Mouse (Mus musculus) 3134 (cell line): ENCODE results near the gene Shpk.

ENCODE experiments used
- DNase-seq: peaks from one replicate; pipeline ENCODE4 v3.0.0-alpha.2; 2011; ENCODE audit warnings: low spot score; ENCODE audit not compliant: insufficient read length; ENCODE audit errors: extremely low read depth

Shpk gene

GRCm38 (mm10) chr11:73199230-73199712, at the start of gene Shpk:
Gene Shpk, plus strand, starts transcription at chr11:73199460.
- peak; percentile 89 for DNase-seq

DNA sequence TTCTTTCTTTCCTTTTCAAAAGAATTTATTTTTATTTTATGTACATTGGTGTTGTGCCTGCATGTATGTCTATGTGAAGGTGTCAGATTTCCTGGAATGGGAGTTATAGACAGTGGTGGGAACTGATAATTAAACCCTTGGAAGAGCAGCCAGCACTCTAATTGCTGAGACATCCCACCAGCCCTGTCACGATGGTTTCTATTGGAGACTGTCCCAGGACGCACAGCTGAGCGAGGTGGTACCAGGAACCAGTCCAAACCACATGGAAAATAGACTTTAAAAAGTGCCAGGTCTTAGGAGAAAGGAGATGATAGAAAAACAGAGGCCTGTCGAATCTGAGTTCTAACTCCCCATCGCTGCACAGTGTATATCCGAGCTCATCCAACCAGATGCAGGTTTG, 44.2 kb upstream of the Shpk start:
- no peak for DNase-seq

DNA sequence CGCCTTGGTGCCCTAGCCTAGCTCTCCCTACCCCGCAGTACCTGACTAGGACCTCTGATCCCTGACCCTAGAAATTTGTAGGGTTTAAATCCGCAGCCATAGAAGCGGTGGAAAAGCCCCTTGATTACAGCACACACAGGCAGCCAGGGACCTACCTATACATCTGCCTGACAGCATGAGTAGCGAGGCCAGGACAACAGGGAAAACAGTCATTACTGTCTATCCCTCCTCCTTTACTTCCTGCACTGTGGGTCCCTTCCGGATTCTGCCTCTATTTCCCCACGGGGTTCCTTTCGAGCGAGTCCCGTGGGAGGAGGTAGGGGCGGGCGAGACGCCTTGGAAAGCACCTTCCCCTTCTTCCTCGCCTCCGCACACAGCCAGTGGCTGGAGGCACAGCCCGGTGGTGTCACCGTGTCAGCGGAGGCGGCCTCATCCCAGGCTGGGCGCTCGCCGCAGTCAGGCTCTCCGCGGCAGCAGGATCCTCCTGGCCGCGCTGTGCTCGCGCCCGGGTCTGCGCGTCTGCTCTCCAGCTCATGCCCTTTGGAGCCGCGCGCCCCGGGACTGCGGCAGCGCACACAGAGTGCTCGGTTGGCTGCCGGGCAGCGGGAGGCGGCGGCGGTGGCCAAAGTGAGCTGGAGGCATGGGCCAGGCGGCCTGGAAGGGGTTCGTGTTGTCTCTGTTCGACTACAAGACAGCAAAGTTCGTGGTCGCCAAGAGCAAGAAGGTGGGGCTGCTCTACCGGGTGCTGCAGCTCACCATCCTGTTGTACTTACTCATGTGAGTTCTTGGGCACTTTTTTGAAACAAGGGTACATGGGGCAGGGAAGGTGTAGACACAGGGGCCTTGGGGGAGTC, 39.1 kb upstream of the Shpk start, which contains the start of gene P2rx5:
Gene P2rx5, plus strand, starts transcription at position 465 of the 854 bp plus-strand sequence.
- DNase-seq = no peak

DNA sequence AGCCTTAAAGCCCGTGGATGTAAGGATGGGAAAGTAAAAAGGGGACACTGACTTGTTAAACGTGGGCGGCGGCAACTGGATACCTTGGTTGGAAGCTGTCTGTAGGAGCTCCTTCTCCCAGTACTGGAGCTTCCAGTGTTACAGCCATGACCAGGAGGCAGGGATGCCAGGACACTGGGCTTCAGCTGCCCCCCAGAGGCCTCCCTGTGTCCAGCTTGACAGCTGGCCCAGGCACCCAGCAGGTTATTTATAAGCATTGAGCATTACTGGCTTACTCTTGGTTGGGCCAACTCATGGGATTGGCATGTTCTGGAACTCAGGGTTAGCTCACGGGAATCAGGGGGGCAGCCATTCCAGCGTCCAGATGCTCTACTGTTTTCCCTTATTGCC, 38.5 kb upstream of the Shpk start:
- peak; percentile 76 for DNase-seq

- DNase-seq = peak; percentile 47
Observed at GRCm38 (mm10) chr11:73161616-73162015, 37.6 kb upstream of the Shpk start.

DNA sequence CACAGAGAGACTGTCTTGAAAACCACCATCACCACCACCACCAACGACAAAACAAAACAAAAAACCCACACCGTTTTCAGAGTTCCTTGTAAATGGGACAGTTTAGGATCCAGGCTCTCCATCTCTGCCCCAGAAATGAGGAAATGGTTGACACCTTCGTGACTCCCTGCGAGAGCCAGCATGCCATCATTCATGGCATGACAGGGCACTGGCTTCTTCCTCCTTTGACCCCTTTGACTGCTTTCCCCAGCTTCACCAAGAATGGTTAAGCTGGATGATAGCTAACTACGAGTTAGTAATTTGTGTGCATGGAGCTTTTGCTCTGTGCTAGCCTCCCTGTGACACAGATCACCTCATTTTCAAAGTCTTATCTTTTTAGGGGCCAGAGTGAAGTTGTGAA, 37.0 kb upstream of the Shpk start:
- no peak for DNase-seq

DNA sequence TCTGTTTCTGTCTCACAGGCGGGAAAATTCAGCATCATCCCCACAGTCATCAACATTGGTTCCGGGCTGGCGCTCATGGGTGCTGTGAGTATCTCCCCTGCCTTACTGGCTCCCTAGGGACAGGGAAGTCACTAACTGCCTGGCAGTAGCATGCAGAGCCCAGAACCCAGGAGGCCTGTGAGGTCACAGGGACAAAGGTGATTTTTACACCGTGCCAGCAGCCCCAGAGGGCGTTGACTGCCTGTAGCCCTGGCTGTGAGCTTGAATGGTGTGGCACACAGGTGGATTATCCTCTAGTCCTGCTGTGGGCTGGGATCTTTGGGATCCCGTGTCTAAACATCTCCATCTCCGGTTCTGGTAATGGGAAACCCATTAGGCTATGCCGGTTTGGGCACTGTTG, 31.2 kb upstream of the Shpk start:
- no peak for DNase-seq

DNA sequence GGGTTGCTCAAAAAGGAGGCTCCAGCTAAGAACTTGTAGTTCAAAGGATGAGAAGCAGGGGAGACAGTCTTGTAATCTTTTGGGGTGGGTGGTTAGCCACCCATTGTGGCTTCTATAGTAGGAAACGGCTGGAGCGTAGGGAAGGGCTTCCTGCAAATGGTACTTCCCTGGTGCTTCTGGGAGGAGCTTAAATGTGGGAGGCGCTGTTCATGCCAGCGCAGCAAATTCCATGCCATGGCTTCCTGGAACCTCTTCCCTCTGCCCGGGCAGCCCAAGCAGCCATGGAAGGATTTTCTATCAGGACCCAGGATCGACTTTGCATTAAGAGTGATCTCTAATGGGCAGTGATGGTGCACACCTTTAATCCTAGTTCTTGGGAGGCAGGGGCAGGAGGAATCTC, 30.7 kb upstream of the Shpk start:
- DNase-seq = no peak

- DNase-seq = no peak
Observed at GRCm38 (mm10) chr11:73169231-73169630, 30.0 kb upstream of the Shpk start.

- no peak for DNase-seq
Observed at GRCm38 (mm10) chr11:73172186-73172585, 27.1 kb upstream of the Shpk start.

- DNase-seq = no peak
Observed at GRCm38 (mm10) chr11:73175612-73176011, 23.6 kb upstream of the Shpk start.

GRCm38 (mm10) chr11:73176186-73176585, 23.1 kb upstream of the Shpk start:
- no peak for DNase-seq

- peak; percentile 99 for DNase-seq
Observed at GRCm38 (mm10) chr11:73176608-73177508, 22.4 kb upstream of the Shpk start, which contains the start of the genes Emc6 and Tax1bp3. Gene Emc6, minus strand, starts transcription at chr11:73177037. Gene Tax1bp3, plus strand, starts transcription at chr11:73177083.

- peak; percentile 92 for DNase-seq
Observed at GRCm38 (mm10) chr11:73177509-73177875, 21.8 kb upstream of the Shpk start.

GRCm38 (mm10) chr11:73177895-73178294, 21.4 kb upstream of the Shpk start:
- DNase-seq = no peak

- DNase-seq = no peak
Observed at GRCm38 (mm10) chr11:73185872-73186615, 13.2 kb upstream of the Shpk start.

DNA sequence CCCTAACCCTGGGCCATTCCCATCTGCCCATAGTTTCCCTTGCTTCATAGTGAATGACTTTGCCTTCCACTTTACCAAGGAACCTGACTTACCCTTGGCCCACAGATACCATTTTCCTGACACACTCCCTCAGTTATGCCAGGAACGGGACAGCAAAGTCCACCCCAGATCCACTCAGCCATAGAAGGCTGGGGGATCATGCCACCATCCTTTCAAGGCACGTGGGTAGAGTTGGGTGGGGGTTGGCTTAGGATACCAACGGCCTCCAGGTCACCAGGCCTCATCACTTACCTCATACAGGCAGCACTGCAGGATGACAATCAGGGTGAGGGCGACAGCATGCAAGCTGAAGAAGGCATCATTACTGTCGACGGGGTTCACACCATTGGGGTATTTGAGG, 12.0 kb upstream of the Shpk start:
- DNase-seq = no peak

DNA sequence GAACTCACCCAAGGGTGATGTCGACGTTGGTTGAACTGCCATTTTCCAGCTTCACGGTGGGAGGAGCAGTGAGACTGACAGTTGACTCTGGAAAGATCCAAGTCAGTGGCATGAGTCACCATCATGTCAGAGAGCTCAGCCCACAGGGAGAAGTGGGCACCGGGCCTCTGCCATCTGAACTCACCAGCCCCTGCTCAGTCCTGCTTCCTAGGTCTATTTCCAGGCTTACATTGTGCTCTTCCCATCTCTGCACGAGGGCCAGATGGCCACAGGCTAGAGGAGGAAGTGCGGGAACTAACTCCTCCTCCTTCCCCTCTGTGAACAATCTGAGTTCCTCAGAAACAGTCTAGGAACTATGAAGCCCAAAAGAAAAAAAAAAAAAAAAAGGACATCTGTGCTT, 6.2 kb upstream of the Shpk start:
- DNase-seq = peak; percentile 67

DNA sequence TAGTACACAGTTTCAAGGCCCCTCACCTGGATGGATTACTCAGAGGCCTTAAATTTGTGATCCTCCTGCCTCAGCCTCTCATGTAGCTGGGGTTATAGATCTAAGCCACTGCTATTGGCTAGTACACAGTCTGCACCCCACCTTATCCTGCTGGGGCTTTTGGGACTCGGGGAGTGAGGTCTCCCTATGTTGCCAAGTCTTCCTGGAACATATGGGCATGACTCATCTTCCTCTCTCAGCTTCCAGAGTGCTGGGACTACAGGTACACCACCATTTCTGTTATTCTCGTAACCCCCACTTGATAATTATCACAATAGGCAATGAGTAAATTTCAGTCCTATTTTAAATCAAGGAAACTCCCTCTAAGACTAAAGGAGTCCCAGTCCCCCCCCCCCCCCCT, 4.8 kb upstream of the Shpk start:
- no peak for DNase-seq

- no peak for DNase-seq
Observed at GRCm38 (mm10) chr11:73198190-73198589, 1.1 kb upstream of the Shpk start.
